Mouse (Mus musculus): ENCODE results near the gene Brd3. TPM values are rescaled to one million over a fixed set of nuclear protein-coding genes. Genes with fewer than 3 reads are reported as not detected.

The Brd3 gene
- polyA plus RNA-seq, 1 experiment = 33.0 TPM

GRCm38 (mm10) chr2:27437876-27438275 lies 69.6 kb downstream of the Brd3 start:
- no peak overlapping the region for H3K4me3 ChIP-seq (replicated peaks; ENCODE audit: control insufficient read depth, low read depth, low read length)
- TF ChIP-seq CTCF (IDR thresholded peaks at IDR 0.05; ENCODE audit: control insufficient read depth, insufficient read depth, low read length) (no peak), POLR2A (IDR thresholded peaks at IDR 0.05; ENCODE audit: borderline replicate concordance, control insufficient read depth, low read depth, low read length) (no peak)
- peaks cover 2% of the 10 kb centered on the region; the same call in 1 of the 2 replicates for H3K4me1 ChIP-seq (ENCODE audit: control insufficient read depth, insufficient read depth, low read length)
- no peak overlapping the region for H3K27ac ChIP-seq (ENCODE audit: control insufficient read depth, insufficient read depth, low read depth, low read length, poor library complexity)
- 91% methylated on average over 1 of the region's 1 CpGs for WGBS

GRCm38 (mm10) chr2:27432599-27432998 lies 74.9 kb downstream of the Brd3 start:
- no peaks in the 10 kb centered on the region for H3K4me1 ChIP-seq (ENCODE audit: control insufficient read depth, insufficient read depth, low read length)
- TF ChIP-seq CTCF (IDR thresholded peaks at IDR 0.05; ENCODE audit: control insufficient read depth, insufficient read depth, low read length) (no peak), POLR2A (IDR thresholded peaks at IDR 0.05; ENCODE audit: borderline replicate concordance, control insufficient read depth, low read depth, low read length) (no peak)
- no peak overlapping the region for H3K27ac ChIP-seq (ENCODE audit: control insufficient read depth, insufficient read depth, low read depth, low read length, poor library complexity)
- 44% methylated on average over 2 of the region's 2 CpGs for WGBS
- H3K4me3 ChIP-seq (replicated peaks; ENCODE audit: control insufficient read depth, low read depth, low read length) = no peak overlapping the region

- 80% methylated on average over 7 of the region's 7 CpGs for WGBS
- no peak overlapping the region for H3K27ac ChIP-seq (ENCODE audit: control insufficient read depth, insufficient read depth, low read depth, low read length, poor library complexity)
- H3K4me3 ChIP-seq (replicated peaks; ENCODE audit: control insufficient read depth, low read depth, low read length) = no peak overlapping the region
- H3K4me1 ChIP-seq (ENCODE audit: control insufficient read depth, insufficient read depth, low read length) = no peaks in the 10 kb centered on the region; the same call in 1 of the 2 replicates
- no peak for TF ChIP-seq CTCF (IDR thresholded peaks at IDR 0.05; ENCODE audit: control insufficient read depth, insufficient read depth, low read length)
- no peak for TF ChIP-seq POLR2A (IDR thresholded peaks at IDR 0.05; ENCODE audit: borderline replicate concordance, control insufficient read depth, low read depth, low read length)
These were observed 76.8 kb downstream of the Brd3 start for GRCm38 (mm10) chr2:27430621-27431020.

- no peaks in the 10 kb centered on the region; the same call in 1 of the 2 replicates for H3K4me1 ChIP-seq (ENCODE audit: control insufficient read depth, insufficient read depth, low read length)
- no peak for TF ChIP-seq POLR2A (IDR thresholded peaks at IDR 0.05; ENCODE audit: borderline replicate concordance, control insufficient read depth, low read depth, low read length)
- TF ChIP-seq CTCF (IDR thresholded peaks at IDR 0.05; ENCODE audit: control insufficient read depth, insufficient read depth, low read length) = peak; percentile 98
- H3K4me3 ChIP-seq (replicated peaks; ENCODE audit: control insufficient read depth, low read depth, low read length) = no peak overlapping the region
- H3K27ac ChIP-seq (ENCODE audit: control insufficient read depth, insufficient read depth, low read depth, low read length, poor library complexity) = no peak overlapping the region
- WGBS = 0% methylated on average over 4 of the region's 4 CpGs
These were observed 79.4 kb downstream of the Brd3 start for GRCm38 (mm10) chr2:27428071-27428470.

- WGBS = under 1% methylated on average over 58 of the region's 58 CpGs
- TF ChIP-seq POLR2A (IDR thresholded peaks at IDR 0.05; ENCODE audit: borderline replicate concordance, control insufficient read depth, low read depth, low read length) (peak; percentile 57; the same call in 1 of the 2 replicates), CTCF (IDR thresholded peaks at IDR 0.05; ENCODE audit: control insufficient read depth, insufficient read depth, low read length) (peak; percentile 6; the same call in 1 of the 2 replicates)
- Histone ChIP-seq H3K27ac (ENCODE audit: control insufficient read depth, insufficient read depth, low read depth, low read length, poor library complexity) (peak within 1 kb of the TSS; percentile 51; the same call in 1 of the 2 replicates), H3K4me1 (ENCODE audit: control insufficient read depth, insufficient read depth, low read length) (no peaks in the 10 kb centered on the region; the same call in 1 of the 2 replicates), H3K4me3 (replicated peaks; ENCODE audit: control insufficient read depth, low read depth, low read length) (peak within 1 kb of the TSS; percentile 58)
These were observed 80.5 kb downstream of the Brd3 start, which contains the start of gene Vav2 for GRCm38 (mm10) chr2:27426855-27427457. Gene Vav2 (minus strand): TSS chr2:27427033.

- under 1% methylated on average over 64 of the region's 64 CpGs for WGBS
- TF ChIP-seq POLR2A (IDR thresholded peaks at IDR 0.05; ENCODE audit: borderline replicate concordance, control insufficient read depth, low read depth, low read length) (no peak), CTCF (IDR thresholded peaks at IDR 0.05; ENCODE audit: control insufficient read depth, insufficient read depth, low read length) (no peak)
- peak overlapping the region; percentile 58 for H3K4me3 ChIP-seq (replicated peaks; ENCODE audit: control insufficient read depth, low read depth, low read length)
- H3K27ac ChIP-seq (ENCODE audit: control insufficient read depth, insufficient read depth, low read depth, low read length, poor library complexity) = peak overlapping the region; percentile 51; the same call in 1 of the 2 replicates
- no peaks in the 10 kb centered on the region; the same call in 1 of the 2 replicates for H3K4me1 ChIP-seq (ENCODE audit: control insufficient read depth, insufficient read depth, low read length)
These were observed 81.0 kb downstream of the Brd3 start for GRCm38 (mm10) chr2:27426406-27426854.

- H3K4me3 ChIP-seq (replicated peaks; ENCODE audit: control insufficient read depth, low read depth, low read length) = peak overlapping the region; percentile 58
- no peaks in the 10 kb centered on the region; the same call in 1 of the 2 replicates for H3K4me1 ChIP-seq (ENCODE audit: control insufficient read depth, insufficient read depth, low read length)
- TF ChIP-seq CTCF (IDR thresholded peaks at IDR 0.05; ENCODE audit: control insufficient read depth, insufficient read depth, low read length) = no peak
- TF ChIP-seq POLR2A (IDR thresholded peaks at IDR 0.05; ENCODE audit: borderline replicate concordance, control insufficient read depth, low read depth, low read length) = no peak
- under 1% methylated on average over 54 of the region's 60 CpGs for WGBS
- peak overlapping the region; percentile 51; the same call in 1 of the 2 replicates for H3K27ac ChIP-seq (ENCODE audit: control insufficient read depth, insufficient read depth, low read depth, low read length, poor library complexity)
These were observed 81.6 kb downstream of the Brd3 start for GRCm38 (mm10) chr2:27425751-27426405.

- WGBS = 29% methylated on average over 20 of the region's 20 CpGs
- Histone ChIP-seq H3K27ac (ENCODE audit: control insufficient read depth, insufficient read depth, low read depth, low read length, poor library complexity) (0 out of 2 replicates have a peak overlapping the region, but pooled peaks have one; percentile 23), H3K4me3 (replicated peaks; ENCODE audit: control insufficient read depth, low read depth, low read length) (peak overlapping the region; percentile 37), H3K4me1 (ENCODE audit: control insufficient read depth, insufficient read depth, low read length) (no peaks in the 10 kb centered on the region; the same call in 1 of the 2 replicates)
- TF ChIP-seq POLR2A (IDR thresholded peaks at IDR 0.05; ENCODE audit: borderline replicate concordance, control insufficient read depth, low read depth, low read length) (no peak), CTCF (IDR thresholded peaks at IDR 0.05; ENCODE audit: control insufficient read depth, insufficient read depth, low read length) (no peak)
These were observed 82.3 kb downstream of the Brd3 start for GRCm38 (mm10) chr2:27425161-27425611.
